In the genomic region with DNA sequence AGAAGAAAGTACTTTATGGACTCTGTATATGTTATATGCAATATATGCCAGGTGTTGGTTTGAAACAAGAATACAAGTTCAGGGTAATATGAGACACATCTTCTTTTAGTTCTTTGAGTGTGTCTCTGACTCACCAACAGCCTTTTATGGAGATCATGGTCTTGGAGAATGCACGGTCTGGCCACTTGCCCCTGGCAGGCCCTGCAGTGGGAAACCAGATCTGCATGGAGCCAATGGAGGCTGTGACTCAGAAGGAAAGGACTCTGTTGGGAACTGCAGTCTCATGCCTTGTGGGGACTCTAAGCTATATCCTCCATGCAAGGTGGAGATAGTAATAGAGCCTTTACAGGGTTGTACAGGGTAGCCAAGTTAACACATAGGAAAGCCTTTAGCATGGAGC, we compare ENCODE assay signal across 12 mouse cellular contexts. TPM values are rescaled to one million over a fixed set of nuclear protein-coding genes. Genes with fewer than 3 reads are reported as not detected.
DNase-seq lines count a peak whose midpoint lies in the region; ATAC-seq and TF ChIP-seq lines count a peak whose summit lies in the region.
"Had no signal": no experiment of that assay in that cellular context is flagged by ENCODE, and none has a peak within 500 bp of the region (broad histone marks: within the 10 kb centered on the region; RNA-seq: fewer than 3 reads in every experiment).

No protein-coding gene starts in this region.

- peaks cover 81% of the 10 kb centered on the region for H3K4me1 ChIP-seq in megakaryocyte, embryonic 14.5 days
- H3K4me1 ChIP-seq in hindbrain, postnatal 0 days (ENCODE audit: insufficient read depth, low read length): no peaks in the 10 kb centered on the region
- no peaks in the 10 kb centered on the region for H3K4me1 ChIP-seq in lung, postnatal 0 days (ENCODE audit: insufficient read depth, low read depth, low read length)

- no peak for TF ChIP-seq EP300 in lung, postnatal 0 days (IDR thresholded peaks at IDR 0.05)

- no peaks in the 10 kb centered on the region for H3K27me3 ChIP-seq in megakaryocyte, embryonic 14.5 days (replicated peaks)
- no peaks in the 10 kb centered on the region for H3K27me3 ChIP-seq in myocyte (ENCODE audit: control insufficient read depth, insufficient read depth, insufficient read length)
- H3K27me3 ChIP-seq in hindbrain, postnatal 0 days (ENCODE audit: insufficient read depth, low read length): no peaks in the 10 kb centered on the region
- H3K27me3 ChIP-seq in lung, postnatal 0 days (replicated peaks; ENCODE audit: insufficient read depth, low read length): no peaks in the 10 kb centered on the region
- H3K27me3 ChIP-seq: heart, embryonic 15.5 days; kidney, embryonic 15.5 days had no signal

- H3K4me2 ChIP-seq in myocyte (ENCODE audit: low read depth): peak overlapping the region; percentile 66
- H3K4me2 ChIP-seq in hindbrain, postnatal 0 days (ENCODE audit: low read depth, low read length): no peak overlapping the region
- no peak overlapping the region for H3K4me2 ChIP-seq in lung, postnatal 0 days (replicated peaks; ENCODE audit: low read depth, low read length)
- H3K4me2 ChIP-seq: heart, embryonic 15.5 days; kidney, embryonic 15.5 days had no signal

- H3K27ac ChIP-seq in hindbrain, postnatal 0 days: no peak overlapping the region
- no peak overlapping the region for H3K27ac ChIP-seq in lung, postnatal 0 days (ENCODE audit: low read length)
- H3K27ac ChIP-seq: heart, embryonic 15.5 days; kidney, embryonic 15.5 days had no signal

- peak overlapping the region; percentile 44 for H3K4me3 ChIP-seq in megakaryocyte, embryonic 14.5 days (replicated peaks)
- H3K4me3 ChIP-seq in myocyte: no peak overlapping the region
- no peak overlapping the region for H3K4me3 ChIP-seq in hindbrain, postnatal 0 days (ENCODE audit: low read length)
- no peak overlapping the region for H3K4me3 ChIP-seq in lung, postnatal 0 days (ENCODE audit: low read depth, low read length)
- H3K4me3 ChIP-seq: heart, embryonic 15.5 days; kidney, embryonic 15.5 days had no signal

- peak; percentile 39 for DNase-seq in adrenal gland, adult 8-10 months
- peak; percentile 84 for DNase-seq in gastrocnemius, postnatal 10 days
- no peak for DNase-seq in hindbrain, postnatal 0 days (ENCODE audit: low spot score)
- DNase-seq in lung, postnatal 0 days (ENCODE audit: low spot score): no peak
- DNase-seq in layer of hippocampus, postnatal 10 days (ENCODE audit: low spot score in 2 of 2): no peak
- DNase-seq: midbrain, embryonic 14.5 days had no signal

- no peak for TF ChIP-seq CTCF in hindbrain, postnatal 0 days (IDR thresholded peaks at IDR 0.05; ENCODE audit: low read depth)
- TF ChIP-seq CTCF in lung, postnatal 0 days (IDR thresholded peaks at IDR 0.05): no peak

- no peaks in the 10 kb centered on the region for H3K79me2 ChIP-seq in myocyte (ENCODE audit: control insufficient read depth, insufficient read depth)

- peaks cover 4% of the 10 kb centered on the region for H3K36me3 ChIP-seq in megakaryocyte, embryonic 14.5 days (replicated peaks; ENCODE audit: low read length)
- H3K36me3 ChIP-seq in myocyte (ENCODE audit: control insufficient read depth, insufficient read depth): no peaks in the 10 kb centered on the region
- H3K36me3 ChIP-seq in hindbrain, postnatal 0 days (ENCODE audit: insufficient read depth, low read length): no peaks in the 10 kb centered on the region
- no peaks in the 10 kb centered on the region for H3K36me3 ChIP-seq in lung, postnatal 0 days (ENCODE audit: insufficient read depth, low read length)
- H3K36me3 ChIP-seq: G1E; heart, embryonic 15.5 days; kidney, embryonic 15.5 days had no signal

- peaks cover 4% of the 10 kb centered on the region for H3K9me3 ChIP-seq in megakaryocyte, embryonic 14.5 days
- H3K9me3 ChIP-seq in hindbrain, postnatal 0 days (ENCODE audit: low read length): no peaks in the 10 kb centered on the region
- H3K9me3 ChIP-seq in lung, postnatal 0 days (ENCODE audit: low read length): no peaks in the 10 kb centered on the region
- H3K9me3 ChIP-seq: heart, embryonic 15.5 days; kidney, embryonic 15.5 days had no signal

- no peak for TF ChIP-seq POLR2A in myocyte (IDR thresholded peaks at IDR 0.05; ENCODE audit: insufficient read length, low read depth)

- no peak for ATAC-seq in megakaryocyte, adult 5-6 weeks (ENCODE audit: poor library complexity, severe bottlenecking)
- no peak for ATAC-seq in hindbrain, postnatal 0 days
- no peak for ATAC-seq in lung, postnatal 0 days

- H3ac ChIP-seq in myocyte (ENCODE audit: control insufficient read depth, insufficient read length): no peak overlapping the region

- H3K9ac ChIP-seq in hindbrain, postnatal 0 days (replicated peaks; ENCODE audit: low read length): no peak overlapping the region
- no peak overlapping the region for H3K9ac ChIP-seq in lung, postnatal 0 days (replicated peaks; ENCODE audit: low read depth)
- H3K9ac ChIP-seq: heart, embryonic 15.5 days; kidney, embryonic 15.5 days had no signal

- WGBS in hindbrain, postnatal 0 days: 85% methylated on average over 1 of the region's 1 CpGs
- 67% methylated on average over 1 of the region's 1 CpGs for WGBS in lung, postnatal 0 days

TF ChIP-seq in myocyte, 11 proteins besides CTCF, POLR2A, EP300 and RAD21 (continues in another document):
- TF ChIP-seq MAX (IDR thresholded peaks at IDR 0.05; ENCODE audit: low read depth) (no peak), MYOG (IDR thresholded peaks at IDR 0.05; ENCODE audit: control insufficient read depth in 1 of 3, insufficient read depth in 1 of 3, insufficient read length in 2 of 3, low read depth in 2 of 3) (peak in 1 of 3 experiments; percentile 24), SRF (IDR thresholded peaks at IDR 0.05; ENCODE audit: control insufficient read depth, insufficient read length, low read depth) (peak; percentile 98)

RNA-seq across cellular contexts. Expression of a gene that starts 12.5 kb away (rescaled TPM):
- 6.8 and 8.2 TPM in 2 replicates for polyA plus RNA-seq in megakaryocyte, embryonic 14.5 days (2012; ENCODE audit: insufficient read depth, low replicate concordance)
- 25.8 and 29.6 TPM in 2 replicates for total RNA-seq in megakaryocyte, adult 5-6 weeks (2015)
- 47.1 and 50.8 TPM in 2 replicates for total RNA-seq in megakaryocyte, adult 5-6 weeks (2017)
- total RNA-seq in adrenal gland, adult 8-10 months (2022): 100 to 1,000 TPM; 109 to 141 (median 130) TPM
- 10 to 100 TPM; 51.6 to 63.7 TPM for total RNA-seq in gastrocnemius, postnatal 10 days (2021)
- polyA plus RNA-seq in myocyte (2012; fragmentation: generic; extraction: Trizol): 94.2 TPM
- 242 and 247 TPM in 2 replicates for total RNA-seq in hindbrain, postnatal 0 days (2014; rRNA removed)
- polyA plus RNA-seq in hindbrain, postnatal 0 days (2015; fragmentation: Nextera tagmentation; extraction: Ambion mirVana): 200 and 216 TPM in 2 replicates
- 72.2 and 75.4 TPM in 2 replicates for polyA plus RNA-seq in lung, postnatal 0 days (2015; fragmentation: Nextera tagmentation; extraction: Ambion mirVana)
- 100 to 1,000 TPM; 185 to 187 TPM for total RNA-seq in layer of hippocampus, postnatal 10 days (2021)

RNA-seq across cellular contexts. Expression of a gene that starts 24.2 kb away (rescaled TPM):
- polyA plus RNA-seq in megakaryocyte, embryonic 14.5 days (2012; ENCODE audit: insufficient read depth, low replicate concordance): 44.0 and 59.4 TPM in 2 replicates
- 264 and 268 TPM in 2 replicates for total RNA-seq in megakaryocyte, adult 5-6 weeks (2015)
- total RNA-seq in megakaryocyte, adult 5-6 weeks (2017): 389 and 399 TPM in 2 replicates
- 100 to 1,000 TPM; 400 to 426 (median 421) TPM for total RNA-seq in adrenal gland, adult 8-10 months (2022)
- 100 to 1,000 TPM; 444 to 488 TPM for total RNA-seq in gastrocnemius, postnatal 10 days (2021)
- polyA plus RNA-seq in myocyte (2012; fragmentation: generic; extraction: Trizol): 196 TPM
- 196 and 209 TPM in 2 replicates for total RNA-seq in hindbrain, postnatal 0 days (2014; rRNA removed)
- polyA plus RNA-seq in hindbrain, postnatal 0 days (2015; fragmentation: Nextera tagmentation; extraction: Ambion mirVana): 660 and 682 TPM in 2 replicates
- 565 and 604 TPM in 2 replicates for polyA plus RNA-seq in lung, postnatal 0 days (2015; fragmentation: Nextera tagmentation; extraction: Ambion mirVana)
- total RNA-seq in layer of hippocampus, postnatal 10 days (2021): 100 to 1,000 TPM; 248 to 265 TPM

RNA-seq across cellular contexts. Expression of a gene that starts 36.5 kb away (rescaled TPM):
- polyA plus RNA-seq in megakaryocyte, embryonic 14.5 days (2012; ENCODE audit: insufficient read depth, low replicate concordance): 5.6 and 34.7 TPM in 2 replicates
- 10.2 and 16.7 TPM in 2 replicates for total RNA-seq in megakaryocyte, adult 5-6 weeks (2015)
- total RNA-seq in megakaryocyte, adult 5-6 weeks (2017): 94.0 and 120 TPM in 2 replicates
- total RNA-seq in adrenal gland, adult 8-10 months (2022): 10 to 100 TPM; 37.3 to 60.0 (median 46.5) TPM
- 10 to 100 TPM; 22.0 to 26.9 TPM for total RNA-seq in gastrocnemius, postnatal 10 days (2021)
- 21.1 TPM for polyA plus RNA-seq in myocyte (2012; fragmentation: generic; extraction: Trizol)
- 7.9 and 11.3 TPM in 2 replicates for total RNA-seq in hindbrain, postnatal 0 days (2014; rRNA removed)
- polyA plus RNA-seq in hindbrain, postnatal 0 days (2015; fragmentation: Nextera tagmentation; extraction: Ambion mirVana): 27.4 and 31.5 TPM in 2 replicates
- polyA plus RNA-seq in lung, postnatal 0 days (2015; fragmentation: Nextera tagmentation; extraction: Ambion mirVana): 21.4 and 24.1 TPM in 2 replicates
- total RNA-seq in layer of hippocampus, postnatal 10 days (2021): 10 to 100 TPM; 28.4 to 35.1 TPM

RNA-seq across cellular contexts. Expression of a gene that starts 38.7 kb away (rescaled TPM):
- polyA plus RNA-seq in megakaryocyte, embryonic 14.5 days (2012; ENCODE audit: insufficient read depth, low replicate concordance): 1.5 TPM in 1 of 2 replicates, not detected in the other
- total RNA-seq in megakaryocyte, adult 5-6 weeks (2015): 4.9 and 10.1 TPM in 2 replicates
- 13.4 and 15.2 TPM in 2 replicates for total RNA-seq in megakaryocyte, adult 5-6 weeks (2017)
- total RNA-seq in adrenal gland, adult 8-10 months (2022): 10 to 100 TPM; 18.0 to 30.4 (median 24.3) TPM
- total RNA-seq in gastrocnemius, postnatal 10 days (2021): 10 to 100 TPM in 1 of 2 experiments, 1 to 10 TPM in 1; 8.1 to 11.7 TPM
- 28.1 TPM for polyA plus RNA-seq in myocyte (2012; fragmentation: generic; extraction: Trizol)
- 21.1 and 22.5 TPM in 2 replicates for total RNA-seq in hindbrain, postnatal 0 days (2014; rRNA removed)
- 35.8 and 36.8 TPM in 2 replicates for polyA plus RNA-seq in hindbrain, postnatal 0 days (2015; fragmentation: Nextera tagmentation; extraction: Ambion mirVana)
- polyA plus RNA-seq in lung, postnatal 0 days (2015; fragmentation: Nextera tagmentation; extraction: Ambion mirVana): 33.5 and 34.5 TPM in 2 replicates
- total RNA-seq in layer of hippocampus, postnatal 10 days (2021): 10 to 100 TPM; 27.1 to 28.3 TPM

RNA-seq across cellular contexts. Expression of a gene that starts 39.5 kb away (rescaled TPM):
- 13.2 TPM in 1 of 2 replicates, not detected in the other for polyA plus RNA-seq in megakaryocyte, embryonic 14.5 days (2012; ENCODE audit: insufficient read depth, low replicate concordance)
- 2.5 and 6.0 TPM in 2 replicates for total RNA-seq in megakaryocyte, adult 5-6 weeks (2015)
- total RNA-seq in megakaryocyte, adult 5-6 weeks (2017): 25.6 and 28.7 TPM in 2 replicates
- total RNA-seq in adrenal gland, adult 8-10 months (2022): 1 to 10 TPM; 2.5 to 5.2 (median 3.2) TPM
- total RNA-seq in gastrocnemius, postnatal 10 days (2021): 1 to 10 TPM; 1.7 to 2.5 TPM
- 2.6 TPM for polyA plus RNA-seq in myocyte (2012; fragmentation: generic; extraction: Trizol)
- 0.54 TPM in 1 of 2 replicates, not detected in the other for total RNA-seq in hindbrain, postnatal 0 days (2014; rRNA removed)
- polyA plus RNA-seq in hindbrain, postnatal 0 days (2015; fragmentation: Nextera tagmentation; extraction: Ambion mirVana): 1.5 and 2.0 TPM in 2 replicates
- 0.73 and 0.94 TPM in 2 replicates for polyA plus RNA-seq in lung, postnatal 0 days (2015; fragmentation: Nextera tagmentation; extraction: Ambion mirVana)
- total RNA-seq in layer of hippocampus, postnatal 10 days (2021): 1 to 10 TPM; 2.7 to 4.4 TPM

Comparison
In these comparisons a context has a peak if more than half of its experiments do, and no peak if none do; other contexts are left out.
1. DNase-seq: peak in adrenal gland, adult 8-10 months (single experiment) and gastrocnemius, postnatal 10 days (single experiment); none in hindbrain, postnatal 0 days (single experiment), lung, postnatal 0 days (single experiment) and layer of hippocampus, postnatal 10 days (0 of 2).